Mouse (Mus musculus): ENCODE measurements around the gene Pigb. TPM values are rescaled to one million over a fixed set of nuclear protein-coding genes. Genes with fewer than 3 reads are reported as not detected.
A peak's percentile ranks its signal among the peaks of the same experiment; 100 is the strongest.
"Not testable (repeated sequence)": the region's sequence is repeated elsewhere in the genome, so short reads cannot be mapped to it uniquely, and the experiment has no call there.

The Pigb gene
- 9.5 and 12.7 TPM in 2 replicates for polyA plus RNA-seq (2015; fragmentation: Nextera tagmentation; extraction: Ambion mirVana)

GRCm38 (mm10) chr9:73040080-73040479 is at the start of gene Pigb:
TSS of gene Pigb (minus strand) at chr9:73040378.
- Histone ChIP-seq H3K27me3 (no peaks in the 10 kb centered on the region), H3K4me1 (peaks cover 26% of the 10 kb centered on the region), H3K9ac (peak within 1 kb of the TSS; percentile 86), H3K4me2 (peak within 1 kb of the TSS; percentile 86), H3K27ac (peak within 1 kb of the TSS; percentile 77), H3K36me3 (0 out of 2 replicates have a peak, but pooled peaks cover 3% of the 10 kb centered on the region), H3K9me3 (no peaks in the 10 kb centered on the region), H3K4me3 (peak within 1 kb of the TSS; percentile 91)
- no peak for ATAC-seq (ENCODE audit: borderline replicate concordance, extremely low read depth, low FRiP score, low TSS enrichment)
- 25% methylated on average over 6 of the region's 6 CpGs for WGBS

- no peak overlapping the region for H3K4me3 ChIP-seq
- no peaks in the 10 kb centered on the region for H3K9me3 ChIP-seq
- 45% methylated on average over 16 of the region's 16 CpGs for whole genome bisulfite sequencing
- ATAC-seq (ENCODE audit: borderline replicate concordance, extremely low read depth, low FRiP score, low TSS enrichment) = peak; percentile 64; the same call in 1 of the 2 replicates
- H3K36me3 ChIP-seq = no peaks in the 10 kb centered on the region
- peaks cover 8% of the 10 kb centered on the region; the same call in 1 of the 2 replicates for H3K4me1 ChIP-seq
- H3K9ac ChIP-seq = no peak overlapping the region
- H3K27ac ChIP-seq = peak overlapping the region; percentile 72
- H3K27me3 ChIP-seq = no peaks in the 10 kb centered on the region
- peak overlapping the region; percentile 16 for H3K4me2 ChIP-seq
Observed at GRCm38 (mm10) chr9:73089222-73089920, 49.2 kb upstream of the Pigb start.

GRCm38 (mm10) chr9:73087581-73087980 is 47.4 kb upstream of the Pigb start:
- Histone ChIP-seq H3K36me3 (no peaks in the 10 kb centered on the region), H3K4me1 (peaks cover 8% of the 10 kb centered on the region; the same call in 1 of the 2 replicates), H3K4me3 (no peak overlapping the region), H3K27me3 (no peaks in the 10 kb centered on the region), H3K27ac (no peak overlapping the region), H3K9me3 (no peaks in the 10 kb centered on the region), H3K4me2 (no peak overlapping the region), H3K9ac (no peak overlapping the region)
- ATAC-seq (ENCODE audit: borderline replicate concordance, extremely low read depth, low FRiP score, low TSS enrichment) = no peak
- WGBS = 59% methylated on average over 5 of the region's 5 CpGs

GRCm38 (mm10) chr9:73087121-73087520 is 46.9 kb upstream of the Pigb start:
- H3K27ac ChIP-seq = no peak overlapping the region
- ATAC-seq (ENCODE audit: borderline replicate concordance, extremely low read depth, low FRiP score, low TSS enrichment) = no peak
- no peaks in the 10 kb centered on the region for H3K9me3 ChIP-seq
- no peaks in the 10 kb centered on the region for H3K27me3 ChIP-seq
- no peak overlapping the region for H3K4me3 ChIP-seq
- H3K36me3 ChIP-seq = no peaks in the 10 kb centered on the region
- WGBS = 45% methylated on average over 8 of the region's 8 CpGs
- no peak overlapping the region for H3K9ac ChIP-seq
- H3K4me2 ChIP-seq = no peak overlapping the region
- peaks cover 8% of the 10 kb centered on the region; the same call in 1 of the 2 replicates for H3K4me1 ChIP-seq

- peaks cover 8% of the 10 kb centered on the region; the same call in 1 of the 2 replicates for H3K4me1 ChIP-seq
- H3K4me3 ChIP-seq = no peak overlapping the region
- no peaks in the 10 kb centered on the region for H3K27me3 ChIP-seq
- H3K4me2 ChIP-seq = no peak overlapping the region
- WGBS = 65% methylated on average over 6 of the region's 6 CpGs
- no peak overlapping the region for H3K9ac ChIP-seq
- no peaks in the 10 kb centered on the region for H3K9me3 ChIP-seq
- no peak for ATAC-seq (ENCODE audit: borderline replicate concordance, extremely low read depth, low FRiP score, low TSS enrichment)
- H3K27ac ChIP-seq = no peak overlapping the region
- H3K36me3 ChIP-seq = no peaks in the 10 kb centered on the region
Observed at GRCm38 (mm10) chr9:73085845-73086244, 45.7 kb upstream of the Pigb start.

- 65% methylated on average over 6 of the region's 6 CpGs for WGBS
- Histone ChIP-seq H3K9me3 (no peaks in the 10 kb centered on the region), H3K4me2 (no peak overlapping the region), H3K4me3 (no peak overlapping the region), H3K4me1 (peaks cover 2% of the 10 kb centered on the region; the same call in 1 of the 2 replicates), H3K27me3 (no peaks in the 10 kb centered on the region), H3K9ac (no peak overlapping the region), H3K27ac (no peak overlapping the region), H3K36me3 (no peaks in the 10 kb centered on the region)
- ATAC-seq (ENCODE audit: borderline replicate concordance, extremely low read depth, low FRiP score, low TSS enrichment) = no peak
Observed at GRCm38 (mm10) chr9:73083956-73084355, 43.8 kb upstream of the Pigb start.

GRCm38 (mm10) chr9:73082291-73083000 is 42.3 kb upstream of the Pigb start:
- no peak overlapping the region for H3K4me3 ChIP-seq
- H3K9ac ChIP-seq = no peak overlapping the region
- no peaks in the 10 kb centered on the region for H3K36me3 ChIP-seq
- H3K4me2 ChIP-seq = no peak overlapping the region
- no peak overlapping the region for H3K27ac ChIP-seq
- no peaks in the 10 kb centered on the region for H3K9me3 ChIP-seq
- no peak for ATAC-seq (ENCODE audit: borderline replicate concordance, extremely low read depth, low FRiP score, low TSS enrichment)
- no peaks in the 10 kb centered on the region for H3K4me1 ChIP-seq
- WGBS = 74% methylated on average over 8 of the region's 8 CpGs
- H3K27me3 ChIP-seq = no peaks in the 10 kb centered on the region

GRCm38 (mm10) chr9:73079801-73080325 is 39.7 kb upstream of the Pigb start:
- H3K4me3 ChIP-seq = no peak overlapping the region
- no peaks in the 10 kb centered on the region for H3K9me3 ChIP-seq
- H3K4me2 ChIP-seq = no peak overlapping the region
- H3K36me3 ChIP-seq = no peaks in the 10 kb centered on the region
- 46% methylated on average over 7 of the region's 7 CpGs for WGBS
- ATAC-seq (ENCODE audit: borderline replicate concordance, extremely low read depth, low FRiP score, low TSS enrichment) = no peak
- no peaks in the 10 kb centered on the region for H3K4me1 ChIP-seq
- no peak overlapping the region for H3K9ac ChIP-seq
- no peak overlapping the region for H3K27ac ChIP-seq
- H3K27me3 ChIP-seq = no peaks in the 10 kb centered on the region

GRCm38 (mm10) chr9:73079349-73079748 is 39.2 kb upstream of the Pigb start:
- ATAC-seq (ENCODE audit: borderline replicate concordance, extremely low read depth, low FRiP score, low TSS enrichment); H3K27ac ChIP-seq; H3K4me1 ChIP-seq; H3K4me2 ChIP-seq; H3K4me3 ChIP-seq; H3K9ac ChIP-seq; H3K27me3 ChIP-seq; H3K9me3 ChIP-seq; H3K36me3 ChIP-seq: not testable (repeated sequence)
- 82% methylated on average over 11 of the region's 12 CpGs for whole genome bisulfite sequencing

GRCm38 (mm10) chr9:73073169-73073568 is 33.0 kb upstream of the Pigb start:
- ATAC-seq (ENCODE audit: borderline replicate concordance, extremely low read depth, low FRiP score, low TSS enrichment) = no peak
- Histone ChIP-seq H3K4me3 (no peak overlapping the region), H3K36me3 (no peaks in the 10 kb centered on the region), H3K27ac (no peak overlapping the region), H3K9ac (no peak overlapping the region), H3K4me2 (no peak overlapping the region), H3K9me3 (no peaks in the 10 kb centered on the region), H3K27me3 (no peaks in the 10 kb centered on the region), H3K4me1 (peaks cover 5% of the 10 kb centered on the region; the same call in 1 of the 2 replicates)
- WGBS = 90% methylated on average over 5 of the region's 5 CpGs

GRCm38 (mm10) chr9:73072426-73072825 is 32.2 kb upstream of the Pigb start:
- Histone ChIP-seq H3K27ac (no peak overlapping the region), H3K9ac (no peak overlapping the region), H3K4me3 (no peak overlapping the region), H3K27me3 (no peaks in the 10 kb centered on the region), H3K4me1 (peaks cover 11% of the 10 kb centered on the region), H3K9me3 (no peaks in the 10 kb centered on the region), H3K4me2 (no peak overlapping the region), H3K36me3 (no peaks in the 10 kb centered on the region)
- WGBS = 73% methylated on average over 8 of the region's 8 CpGs
- ATAC-seq (ENCODE audit: borderline replicate concordance, extremely low read depth, low FRiP score, low TSS enrichment) = no peak

All from lung, embryonic 15.5 days (tissue).